16 mouse cellular contexts compared by ENCODE assay signal in genomic region chr11:62317746-62318145, GRCm38 (mm10). TPM values are rescaled to one million over a fixed set of nuclear protein-coding genes. Genes with fewer than 3 reads are reported as not detected.
A peak's percentile ranks its signal among the peaks of the same experiment; 100 is the strongest.
DNase-seq lines count a peak whose midpoint lies in the region; ATAC-seq and TF ChIP-seq lines count a peak whose summit lies in the region.
"Had no signal": no experiment of that assay in that cellular context is flagged by ENCODE, and none has a peak within 500 bp of the region (broad histone marks: within the 10 kb centered on the region; RNA-seq: fewer than 3 reads in every experiment).

No protein-coding gene starts in this region.

- no peak overlapping the region for H3K27ac ChIP-seq in midbrain, postnatal 0 days (ENCODE audit: low read depth, low read length)
- H3K27ac ChIP-seq: embryonic facial prominence, embryonic 13.5 days; forebrain, embryonic 12.5 days; hindbrain, postnatal 0 days; kidney, embryonic 15.5 days; midbrain, embryonic 10.5 days had no signal

- no peaks in the 10 kb centered on the region for H3K4me1 ChIP-seq in midbrain, postnatal 0 days (ENCODE audit: insufficient read depth, low read length)
- H3K4me1 ChIP-seq: embryonic facial prominence, embryonic 13.5 days; forebrain, embryonic 12.5 days; kidney, embryonic 15.5 days; midbrain, embryonic 10.5 days had no signal

- no peak overlapping the region for H3K4me2 ChIP-seq in midbrain, postnatal 0 days (ENCODE audit: low read depth, low read length, poor library complexity, severe bottlenecking)
- H3K4me2 ChIP-seq: embryonic facial prominence, embryonic 13.5 days; forebrain, embryonic 12.5 days; kidney, embryonic 15.5 days; lung, embryonic 14.5 days had no signal

- no peaks in the 10 kb centered on the region for H3K27me3 ChIP-seq in midbrain, postnatal 0 days (ENCODE audit: insufficient read depth, low read length)
- H3K27me3 ChIP-seq: embryonic facial prominence, embryonic 13.5 days; forebrain, embryonic 12.5 days; kidney, embryonic 15.5 days had no signal

- TF ChIP-seq CTCF in midbrain, postnatal 0 days (IDR thresholded peaks at IDR 0.05) = no peak

- WGBS in midbrain, postnatal 0 days = 90% methylated on average over 11 of the region's 11 CpGs

- no peak overlapping the region for H3K9ac ChIP-seq in midbrain, postnatal 0 days (replicated peaks; ENCODE audit: low read length, poor library complexity, severe bottlenecking)
- H3K9ac ChIP-seq: embryonic facial prominence, embryonic 13.5 days; forebrain, embryonic 12.5 days; kidney, embryonic 15.5 days; lung, embryonic 14.5 days had no signal

- no peak for ATAC-seq in midbrain, postnatal 0 days (ENCODE audit: low FRiP score)
- ATAC-seq: hindbrain, postnatal 0 days had no signal

- no peaks in the 10 kb centered on the region for H3K9me3 ChIP-seq in midbrain, postnatal 0 days (ENCODE audit: low read length)
- H3K9me3 ChIP-seq: embryonic facial prominence, embryonic 13.5 days; forebrain, embryonic 12.5 days; kidney, embryonic 15.5 days; midbrain, embryonic 10.5 days had no signal

- H3K36me3 ChIP-seq in midbrain, postnatal 0 days (ENCODE audit: insufficient read depth, low read length) = peaks cover 47% of the 10 kb centered on the region

- H3K4me3 ChIP-seq in midbrain, postnatal 0 days (ENCODE audit: low read depth, low read length) = no peak overlapping the region
- H3K4me3 ChIP-seq: embryonic facial prominence, embryonic 13.5 days; forebrain, embryonic 12.5 days; kidney, embryonic 15.5 days; midbrain, embryonic 10.5 days had no signal

- DNase-seq in cerebellum, adult 11-12 months = peak; percentile 61
- no peak for DNase-seq in cerebellum, postnatal 10 days
- peak; percentile 17 to 51 for DNase-seq in frontal cortex, postnatal 25 days (ENCODE audit: low spot score in 2 of 2)
- peak; percentile 82 to 83 for DNase-seq in layer of hippocampus, postnatal 36 days
- peak; percentile 45 for DNase-seq in right cerebral cortex, postnatal 14 days
- DNase-seq in heart, adult 9 months (ENCODE audit: low spot score in 2 of 2) = no peak
- DNase-seq in lung, postnatal 14 days = no peak
- DNase-seq in midbrain, postnatal 0 days (ENCODE audit: low spot score) = no peak
- DNase-seq: adrenal gland, postnatal 10 days; gastrocnemius, postnatal 25 days; lung, embryonic 14.5 days had no signal

RNA-seq across cellular contexts. Expression of gene Ttc19, which starts 36.5 kb away (rescaled TPM):
- total RNA-seq in layer of hippocampus, postnatal 36 days (2021) = 10 to 100 TPM; 86.1 to 88.1 TPM
- 47.5 and 66.3 TPM in 2 replicates for total RNA-seq in midbrain, postnatal 0 days (2014; rRNA removed)
- 42.3 and 49.1 TPM in 2 replicates for polyA plus RNA-seq in midbrain, postnatal 0 days (2015; fragmentation: Nextera tagmentation; extraction: Ambion mirVana)

RNA-seq across cellular contexts. Expression of gene Zswim7, which starts 36.6 kb away (rescaled TPM):
- total RNA-seq in layer of hippocampus, postnatal 36 days (2021) = 10 to 100 TPM; 11.9 to 14.6 TPM
- 8.4 and 12.2 TPM in 2 replicates for total RNA-seq in midbrain, postnatal 0 days (2014; rRNA removed)
- 23.8 and 24.8 TPM in 2 replicates for polyA plus RNA-seq in midbrain, postnatal 0 days (2015; fragmentation: Nextera tagmentation; extraction: Ambion mirVana)

Comparison
In these comparisons a context has a peak if more than half of its experiments do, and no peak if none do; other contexts are left out.
1. DNase-seq: peak in cerebellum, adult 11-12 months (single experiment), frontal cortex, postnatal 25 days (2 of 2), layer of hippocampus, postnatal 36 days (2 of 2) and right cerebral cortex, postnatal 14 days (single experiment); none in cerebellum, postnatal 10 days (0 of 2), heart, adult 9 months (0 of 2), lung, postnatal 14 days (single experiment) and midbrain, postnatal 0 days (single experiment).